Mouse (Mus musculus) R1 (cell line): ENCODE data around the gene L1td1.

Experiments
- DNase-seq: peaks from one replicate; pipeline ENCODE4 v3.0.0-alpha.2; 2018; ENCODE audit warnings: low read depth, low spot score

L1td1 gene

GRCm38 (mm10) chr4:98739753-98740152 is 13.2 kb downstream of the L1td1 start:
- peak; percentile 65 for DNase-seq

GRCm38 (mm10) chr4:98743209-98743905 is 16.8 kb downstream of the L1td1 start:
- no peak for DNase-seq

- peak; percentile 69 for DNase-seq
These were observed 17.3 kb downstream of the L1td1 start for GRCm38 (mm10) chr4:98743906-98744210.

DNA sequence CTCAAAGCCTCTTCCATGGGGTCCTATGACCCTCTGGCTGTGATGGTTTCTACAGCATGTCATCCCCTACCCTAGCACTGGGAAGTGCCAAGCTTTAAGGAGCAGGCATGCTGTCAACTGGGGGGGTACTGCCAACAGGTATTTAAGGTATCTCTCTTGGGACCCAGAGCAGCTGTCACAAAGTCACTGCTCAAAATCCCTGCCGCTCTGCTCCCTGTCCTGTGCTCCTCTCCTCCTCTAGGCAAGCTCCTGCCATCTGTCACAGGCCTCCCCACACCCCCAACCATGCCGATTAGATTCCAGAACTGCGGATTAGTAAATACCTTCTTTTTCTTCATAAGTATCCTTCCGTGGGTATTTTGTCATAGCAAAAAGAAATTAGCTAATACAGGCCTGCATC is 27.9 kb downstream of the L1td1 start:
- no peak for DNase-seq

DNA sequence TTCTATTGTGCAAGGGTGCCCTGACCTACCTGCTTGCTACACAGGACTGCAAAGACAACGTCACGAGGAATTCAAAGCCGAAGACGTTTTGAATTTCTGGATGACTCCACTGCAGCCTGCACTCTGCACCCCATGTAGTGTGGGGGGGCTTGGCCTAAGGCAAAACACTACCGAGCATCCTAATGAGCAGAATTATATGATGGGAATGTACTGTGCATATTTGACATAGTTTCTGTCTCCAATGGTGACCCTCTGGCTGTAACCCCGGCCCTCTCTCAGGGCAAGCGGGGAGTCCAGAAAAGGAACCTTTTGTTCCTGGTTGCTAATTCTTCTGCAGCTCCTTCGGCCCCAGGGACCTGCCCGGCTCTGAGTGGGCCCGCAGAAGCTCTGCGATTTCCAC is 29.6 kb downstream of the L1td1 start:
- no peak for DNase-seq

- DNase-seq = no peak
These were observed 31.7 kb downstream of the L1td1 start for GRCm38 (mm10) chr4:98758012-98758821.

- DNase-seq = no peak
These were observed 32.5 kb downstream of the L1td1 start for GRCm38 (mm10) chr4:98758872-98759518.

- no peak for DNase-seq
These were observed 40.9 kb downstream of the L1td1 start for GRCm38 (mm10) chr4:98767134-98768133.

GRCm38 (mm10) chr4:98773785-98774184 is 47.3 kb downstream of the L1td1 start:
- no peak for DNase-seq

- no peak for DNase-seq
These were observed 50.3 kb downstream of the L1td1 start for GRCm38 (mm10) chr4:98776721-98777427.

DNA sequence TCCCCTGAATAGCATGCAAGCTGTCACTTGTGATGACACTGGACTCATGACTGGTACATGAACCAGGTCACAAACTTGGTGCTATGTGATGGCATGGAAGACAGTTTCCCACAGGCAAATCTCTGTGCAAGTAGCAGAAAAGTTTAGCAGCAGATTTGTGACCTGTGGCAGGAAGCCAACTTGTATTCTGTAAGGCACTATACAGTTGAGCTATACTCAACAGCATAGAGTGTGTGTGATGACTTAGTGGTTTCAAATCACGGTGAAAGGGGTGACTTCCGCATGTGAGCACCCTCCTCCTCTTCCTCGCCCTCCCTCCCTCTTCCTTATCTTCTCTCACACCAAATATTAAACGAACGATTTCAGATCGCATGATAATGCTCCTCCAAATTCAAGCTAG is 50.9 kb downstream of the L1td1 start:
- no peak for DNase-seq

GRCm38 (mm10) chr4:98778219-98778618 is 51.7 kb downstream of the L1td1 start:
- no peak for DNase-seq

- peak; percentile 75 for DNase-seq
These were observed 59.3 kb downstream of the L1td1 start for GRCm38 (mm10) chr4:98785851-98786250.

GRCm38 (mm10) chr4:98786281-98786680 is 59.7 kb downstream of the L1td1 start:
- peak; percentile 86 for DNase-seq
